Mouse (Mus musculus) liver, postnatal 0 days (tissue): ENCODE measurements at regions not wholly inside any gene's neighbourhood (a gene's known extent, or its start where the extent isn't known, plus 50 kb on each side); places are given as distances from the start of the nearest gene placed in this dataset.

Experiments used
- CTCF ChIP-seq: sonication (generic); IDR thresholded peaks from 2 replicates; pipeline ENCODE4 v1.5.1; 2016; ENCODE audit warnings: antibody characterized with exemption, low read depth
- EP300 ChIP-seq: IDR thresholded peaks from 2 replicates; pipeline ENCODE4 v1.6.1; 2016; ENCODE audit warnings: antibody characterized with exemption, low read depth, mild to moderate bottlenecking

DNA sequence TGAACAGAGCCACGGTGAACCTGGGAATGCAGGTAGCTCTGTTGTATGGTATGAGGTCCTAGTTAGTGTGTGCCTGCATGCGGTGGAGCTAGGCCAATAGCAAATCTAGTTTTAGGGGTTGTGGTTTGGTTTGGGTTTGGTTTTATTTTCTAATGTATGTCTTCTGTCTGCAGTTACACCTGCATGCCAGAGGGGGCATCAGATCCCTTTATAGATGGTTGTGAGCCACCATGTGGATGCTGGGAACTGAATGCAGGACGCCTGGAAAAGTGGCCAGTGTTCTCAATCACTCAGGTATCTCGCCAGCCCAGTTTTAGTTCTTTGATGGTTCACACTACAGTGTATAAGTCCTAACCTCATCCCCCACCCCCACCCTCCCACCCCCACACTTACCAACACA, 194.6 kb upstream of the Msx2 start:
- no peak for TF ChIP-seq CTCF
- TF ChIP-seq EP300, result no peak
